Mouse (Mus musculus) spleen, adult 2 months (tissue): Measurements from ENCODE around the gene Hs3st2. TPM values are rescaled to one million over a fixed set of nuclear protein-coding genes. Genes with fewer than 3 reads are reported as not detected.

Experiments
- DNase-seq, 2 experiments: peaks; one replicate each; pipeline versions ENCODE4 v3.0.0 to v3.0.0-alpha.2; 2012 to 2021; ENCODE audit warnings: low spot score in 2 of 2, low read depth in 1 of 2
- H3K27ac ChIP-seq: fragments of 200-500 bp; 2 replicates; pipeline ENCODE4 v1.5.1; 2012; ENCODE audit warnings: low read length, inconsistent platforms; ENCODE audit not compliant: insufficient read depth
- H3K27me3 ChIP-seq: fragments of 200-500 bp; 2 replicates; pipeline ENCODE4 v1.6.1; 2012; ENCODE audit warnings: mild to moderate bottlenecking, moderate library complexity, low read length, inconsistent platforms; ENCODE audit not compliant: control insufficient read depth, insufficient read depth
- H3K36me3 ChIP-seq: fragments of 200-500 bp; 2 replicates; pipeline ENCODE4 v1.6.1; 2012; ENCODE audit warnings: mild to moderate bottlenecking, low read length, inconsistent platforms; ENCODE audit not compliant: control insufficient read depth, insufficient read depth
- H3K4me1 ChIP-seq: fragments of 200-500 bp; 2 replicates; pipeline ENCODE4 v1.6.1; 2011; ENCODE audit warnings: inconsistent platforms; ENCODE audit not compliant: control insufficient read depth, insufficient read depth, insufficient read length
- H3K4me3 ChIP-seq: fragments of 200-500 bp; 2 replicates; pipeline ENCODE4 v1.5.1; 2011; ENCODE audit warnings: mild to moderate bottlenecking, inconsistent platforms; ENCODE audit not compliant: insufficient read depth, insufficient read length; ENCODE audit errors: extremely low read depth
- CTCF ChIP-seq: fragments of 200-500 bp; IDR thresholded peaks from 2 replicates; pipeline ENCODE4 v1.5.1; 2011; ENCODE audit warnings: mild to moderate bottlenecking, inconsistent platforms; ENCODE audit not compliant: insufficient read depth, insufficient read length, insufficient replicate concordance; ENCODE audit errors: extremely low read depth
- POLR2A ChIP-seq: fragments of 200-500 bp; IDR thresholded peaks from 2 replicates; pipeline ENCODE4 v1.6.1; 2011; ENCODE audit warnings: low read depth, low read length, inconsistent platforms
- WGBS: fragments of 180-500 bp; shearing (Covaris S2); methylation state at CpG from one replicate; pipeline ENCODE4 v1.1.7; 2018; 5-methylcytosine and 5-hydroxymethylcytosine counted together
- polyA plus RNA-seq: library from polyadenylated mRNA; depleted of rRNA; stranded (reverse); fragments of >200 nt; gene quantifications from 2 replicates; pipeline ENCODE4 v1.2.3, GENCODE M21; 2012

Hs3st2 gene
- polyA plus RNA-seq, 1 experiment, result 12.2 TPM

DNA sequence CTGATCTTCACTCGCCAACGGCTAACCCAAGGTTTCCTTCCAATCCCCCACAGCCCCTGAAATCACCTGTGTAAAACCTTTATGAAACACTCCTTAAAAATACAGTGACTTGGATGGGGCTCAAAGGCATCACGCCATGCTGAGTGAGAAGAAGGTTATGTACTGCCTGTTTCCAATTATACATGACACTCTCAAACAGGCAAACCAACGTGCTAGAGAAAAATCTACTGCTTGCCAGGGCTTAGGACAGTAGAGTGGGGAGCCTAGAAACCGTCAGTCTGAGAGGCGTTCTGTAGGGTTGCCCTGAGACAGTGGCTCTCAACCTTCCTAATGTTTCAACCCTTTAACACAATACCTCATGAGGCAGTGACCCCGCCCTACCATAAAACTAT, 19.8 kb downstream of the Hs3st2 start:
- DNase-seq, result no peak
- H3K27me3 ChIP-seq, result no peaks in the 10 kb centered on the region
- no peak overlapping the region for H3K4me3 ChIP-seq
- no peaks in the 10 kb centered on the region for H3K36me3 ChIP-seq
- WGBS, result 86% methylated on average over 7 of the region's 7 CpGs
- no peak overlapping the region for H3K27ac ChIP-seq
- H3K4me1 ChIP-seq, result no peaks in the 10 kb centered on the region
- TF ChIP-seq CTCF (no peak), POLR2A (no peak)

GRCm38 (mm10) chr7:121436884-121437283, 45.2 kb downstream of the Hs3st2 start:
- TF ChIP-seq CTCF, result no peak
- no peak for TF ChIP-seq POLR2A
- no peaks in the 10 kb centered on the region for H3K27me3 ChIP-seq
- no peaks in the 10 kb centered on the region for H3K36me3 ChIP-seq
- H3K27ac ChIP-seq, result no peak overlapping the region
- no peak overlapping the region for H3K4me3 ChIP-seq
- no peak for DNase-seq
- H3K4me1 ChIP-seq, result no peaks in the 10 kb centered on the region
- WGBS, result 83% methylated on average over 6 of the region's 6 CpGs

DNA sequence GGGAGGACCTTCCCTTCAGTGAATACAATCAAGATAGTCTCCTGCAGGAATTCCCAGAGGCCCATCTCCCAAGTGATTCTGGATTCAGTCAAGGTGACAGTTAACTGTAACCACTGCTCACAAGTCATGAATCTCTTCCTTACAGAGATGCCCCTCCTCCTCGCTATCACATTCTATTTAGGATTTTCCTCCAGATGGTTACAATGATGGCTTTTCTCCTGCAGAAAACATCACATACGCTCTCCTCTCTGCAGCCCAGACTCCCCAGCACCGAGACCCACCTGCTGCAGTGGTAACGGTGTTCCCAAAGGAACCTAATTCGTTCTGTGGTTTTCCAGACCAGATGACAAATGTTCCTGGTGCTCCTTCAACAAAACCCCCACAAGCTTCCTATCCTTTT, 49.5 kb downstream of the Hs3st2 start:
- H3K4me1 ChIP-seq, result peaks cover 13% of the 10 kb centered on the region; the same call in 1 of the 2 replicates
- no peak overlapping the region for H3K4me3 ChIP-seq
- no peak overlapping the region for H3K27ac ChIP-seq
- no peaks in the 10 kb centered on the region for H3K36me3 ChIP-seq
- no peak for DNase-seq
- 78% methylated on average over 5 of the region's 5 CpGs for WGBS
- H3K27me3 ChIP-seq, result no peaks in the 10 kb centered on the region
- TF ChIP-seq POLR2A, result no peak
- TF ChIP-seq CTCF, result no peak

DNA sequence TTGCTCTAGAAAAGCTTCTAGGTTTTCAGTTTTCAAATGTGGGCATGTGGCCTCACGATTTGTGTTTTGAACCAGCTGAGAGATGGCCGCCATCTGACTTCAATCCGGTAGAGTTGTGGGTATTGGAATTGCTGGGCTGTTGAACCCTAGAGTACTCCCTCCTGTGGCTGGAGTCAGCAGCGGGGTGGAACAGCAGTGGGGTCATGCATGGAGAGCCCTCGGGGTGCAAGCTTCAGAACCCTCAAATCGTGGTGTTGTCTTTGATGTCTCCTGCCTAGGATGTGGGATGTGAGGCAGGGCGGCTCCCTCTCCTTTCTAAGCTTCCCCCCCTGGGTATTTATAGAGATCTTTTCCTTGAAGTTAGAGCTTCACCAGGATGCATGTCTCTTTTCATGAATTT, 52.7 kb downstream of the Hs3st2 start:
- WGBS, result 54% methylated on average over 7 of the region's 7 CpGs
- H3K4me1 ChIP-seq, result peaks cover 19% of the 10 kb centered on the region; the same call in 1 of the 2 replicates
- H3K27me3 ChIP-seq, result no peaks in the 10 kb centered on the region
- no peak overlapping the region for H3K27ac ChIP-seq
- no peak for TF ChIP-seq POLR2A
- TF ChIP-seq CTCF, result no peak
- no peak for DNase-seq
- H3K4me3 ChIP-seq, result no peak overlapping the region
- no peaks in the 10 kb centered on the region for H3K36me3 ChIP-seq

- Histone ChIP-seq H3K36me3 (no peaks in the 10 kb centered on the region), H3K4me3 (no peak overlapping the region), H3K4me1 (peaks cover 19% of the 10 kb centered on the region; the same call in 1 of the 2 replicates), H3K27me3 (no peaks in the 10 kb centered on the region), H3K27ac (no peak overlapping the region)
- DNase-seq, result peak; percentile 57 to 62
- TF ChIP-seq CTCF, result no peak
- no peak for TF ChIP-seq POLR2A
- WGBS, result 10% methylated on average over 4 of the region's 4 CpGs
Observed at GRCm38 (mm10) chr7:121446281-121446680, 54.6 kb downstream of the Hs3st2 start.

DNA sequence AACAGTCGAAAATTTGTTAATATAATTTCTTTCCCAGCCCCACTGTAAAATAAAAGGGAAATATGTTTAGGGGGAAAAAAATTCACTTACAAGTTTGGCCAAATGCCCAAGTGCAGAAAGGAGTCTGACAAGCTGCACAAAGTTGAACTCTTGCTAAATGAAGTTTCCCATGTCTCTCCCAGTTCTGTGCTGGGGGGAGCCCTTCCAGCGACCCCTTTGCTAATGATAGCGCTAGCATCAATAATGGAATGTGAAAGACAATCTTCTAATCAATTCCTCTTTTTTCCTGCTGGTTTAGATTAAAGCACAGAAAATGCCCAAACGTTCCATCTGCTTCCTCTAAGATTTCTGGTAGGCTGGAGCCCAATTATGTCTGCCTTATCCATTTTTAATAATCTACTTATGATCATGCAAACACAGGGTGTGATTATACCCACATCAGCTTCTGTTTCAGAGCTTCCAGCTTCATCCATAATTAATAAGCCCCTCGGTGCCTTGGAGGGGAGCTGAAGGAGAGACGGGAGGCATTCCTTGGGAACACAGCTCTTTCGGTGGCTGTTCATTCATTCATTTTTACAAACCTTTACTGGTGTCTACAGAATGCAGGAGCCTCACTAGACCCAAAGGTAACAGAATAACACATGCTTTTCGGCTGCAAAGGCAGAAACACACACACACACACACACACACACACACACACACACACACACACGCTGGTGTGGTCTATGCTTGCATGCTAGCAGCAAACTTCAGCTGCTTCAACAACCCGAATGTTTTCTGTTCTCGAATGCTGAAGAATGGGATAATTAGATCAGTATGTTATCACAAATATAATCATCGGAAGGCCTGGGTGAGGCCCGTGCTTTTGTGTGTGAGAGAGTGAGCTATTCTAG, 59.5 kb downstream of the Hs3st2 start:
- Histone ChIP-seq H3K4me1 (peaks cover 7% of the 10 kb centered on the region; the same call in 1 of the 2 replicates), H3K36me3 (no peaks in the 10 kb centered on the region), H3K27me3 (no peaks in the 10 kb centered on the region), H3K27ac (no peak overlapping the region), H3K4me3 (no peak overlapping the region)
- no peak for DNase-seq
- WGBS, result 77% methylated on average over 13 of the region's 13 CpGs
- no peak for TF ChIP-seq CTCF

DNA sequence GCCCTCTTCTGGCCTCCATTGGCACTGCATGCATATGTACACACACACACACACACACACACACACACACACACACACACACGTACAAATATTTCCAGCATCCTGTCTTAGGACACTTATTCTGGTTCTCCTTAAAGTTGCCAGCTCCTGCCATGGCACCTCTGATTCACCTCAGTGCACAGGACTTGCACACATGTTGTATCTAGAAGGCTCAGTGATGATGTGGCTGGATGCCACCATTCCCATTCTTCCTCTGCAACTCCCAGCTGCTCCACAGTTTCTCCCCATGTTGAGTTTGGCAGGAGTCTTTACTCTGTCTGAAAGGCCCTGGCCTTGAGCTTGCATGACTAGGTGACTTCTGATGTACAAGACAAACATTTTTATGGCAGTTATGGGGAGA, 65.1 kb downstream of the Hs3st2 start:
- no peak for TF ChIP-seq POLR2A
- TF ChIP-seq CTCF, result no peak
- WGBS, result 92% methylated on average over 1 of the region's 1 CpGs
- H3K4me1 ChIP-seq, result peaks cover 5% of the 10 kb centered on the region; the same call in 1 of the 2 replicates
- no peaks in the 10 kb centered on the region for H3K27me3 ChIP-seq
- H3K4me3 ChIP-seq, result no peak overlapping the region
- DNase-seq, result no peak
- H3K36me3 ChIP-seq, result no peaks in the 10 kb centered on the region
- H3K27ac ChIP-seq, result no peak overlapping the region

DNA sequence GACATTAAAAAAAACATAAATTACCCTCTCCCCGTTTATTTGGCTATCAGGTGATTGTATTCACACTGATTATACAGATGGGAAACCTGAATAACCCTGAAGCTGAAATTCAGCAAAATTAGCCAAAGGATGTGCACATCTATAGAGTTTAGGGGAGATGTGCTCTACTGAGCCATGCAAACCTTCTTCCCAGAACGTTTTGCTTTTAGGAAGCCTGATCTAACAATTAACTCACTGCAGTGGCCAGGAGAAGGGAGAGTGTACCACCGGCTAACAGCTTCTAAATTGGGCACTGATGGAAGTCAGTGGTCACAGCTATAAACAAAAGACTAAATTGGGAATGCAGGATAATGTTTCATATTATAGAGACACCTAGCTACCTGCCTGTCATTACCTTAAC, 66.4 kb downstream of the Hs3st2 start:
- 21% methylated on average over 3 of the region's 3 CpGs for WGBS
- no peak for DNase-seq
- H3K36me3 ChIP-seq, result no peaks in the 10 kb centered on the region
- H3K27ac ChIP-seq, result no peak overlapping the region
- TF ChIP-seq CTCF, result no peak
- TF ChIP-seq POLR2A, result no peak
- no peaks in the 10 kb centered on the region for H3K27me3 ChIP-seq
- no peak overlapping the region for H3K4me3 ChIP-seq
- H3K4me1 ChIP-seq, result peaks cover 5% of the 10 kb centered on the region; the same call in 1 of the 2 replicates
